Mouse (Mus musculus) pancreas, adult 10 weeks (tissue): ENCODE measurements around the gene Kif9. TPM values are rescaled to one million over a fixed set of nuclear protein-coding genes. Genes with fewer than 3 reads are reported as not detected.

ENCODE experiments used
- polyA plus RNA-seq: library from polyadenylated mRNA; stranded (reverse); fragments of 350-450 nt; fragmentation: Illumina TruSeq; extraction: RNeasy Lipid Tissue Mini Kit (QIAGEN cat#74804); gene quantifications from one replicate; pipeline ENCODE4 v1.2.3, GENCODE M21; 2015; ENCODE audit warnings: low read depth, low replicate concordance; ENCODE audit not compliant: insufficient read depth

The Kif9 gene
- 0.39 TPM for polyA plus RNA-seq

GRCm38 (mm10) chr9:110476124-110477091, at the start of gene Kif9, which contains the start of gene Klhl18:
Gene Kif9, plus strand, starts transcription at chr9:110476958.
Gene Klhl18, minus strand, starts transcription at chr9:110476694.

GRCm38 (mm10) chr9:110532538-110533291, 56.0 kb downstream of the Kif9 start, which contains the start of gene Setd2:
Gene Setd2, plus strand, starts transcription at chr9:110532597.

Other genes starting within 250 kb of the Kif9 start
- not detected for gene Cspg5, start 233.2 kb upstream of the Kif9 start, polyA plus RNA-seq
- 2.8 TPM for gene Elp6, start 171.8 kb upstream of the Kif9 start, polyA plus RNA-seq
- gene Scap, start 143.7 kb upstream of the Kif9 start, polyA plus RNA-seq, result 11.1 TPM
- gene Ptpn23, start 68.7 kb upstream of the Kif9 start, polyA plus RNA-seq, result 12.0 TPM
- gene Ngp, start 57.2 kb upstream of the Kif9 start, polyA plus RNA-seq, result not detected
- 3.0 TPM for gene Klhl18, start 264 bp upstream of the Kif9 start, polyA plus RNA-seq
- gene Setd2, start 55.6 kb downstream of the Kif9 start, polyA plus RNA-seq, result 24.7 TPM
- 2.3 TPM for gene Nradd, start 147.5 kb downstream of the Kif9 start, polyA plus RNA-seq
- 8.6 TPM for gene Nbeal2, start 177.2 kb downstream of the Kif9 start, polyA plus RNA-seq
- gene Ccdc12, start 179.5 kb downstream of the Kif9 start, polyA plus RNA-seq, result 27.2 TPM